Mouse (Mus musculus): ENCODE measurements at regions not wholly inside any gene's neighbourhood (a gene's known extent, or its start where the extent isn't known, plus 50 kb on each side); places are given as distances from the start of the nearest gene placed in this dataset.

- TF ChIP-seq MAZ (IDR thresholded peaks at IDR 0.05; ENCODE audit: low read depth, low read length) = no peak
- TF ChIP-seq POLR2A (IDR thresholded peaks at IDR 0.05; ENCODE audit: low read depth, low read length) = no peak
- TF ChIP-seq MAFK (IDR thresholded peaks at IDR 0.05; ENCODE audit: insufficient replicate concordance, low read length) = no peak
Observed at GRCm38 (mm10) chr6:35377535-35377934, 51.6 kb upstream of the Fam180a start.

Data from CH12.LX (cell line).